Mouse (Mus musculus) intestine, embryonic 14.5 days (tissue): ENCODE results near the gene Hoxc5. TPM values are rescaled to one million over a fixed set of nuclear protein-coding genes. Genes with fewer than 3 reads are reported as not detected.

Experiments
- ATAC-seq: fragments of 200-750 bp; cut with Nextera tagmentation; replicated peaks from 2 replicates; pipeline ENCODE4 v1.8.0; 2017; ENCODE audit warnings: low read depth, moderate number of reproducible peaks, moderate TSS enrichment, moderate library complexity; ENCODE audit not compliant: low FRiP score, low TSS enrichment
- DNase-seq: peaks from one replicate; pipeline ENCODE4 v3.0.0-alpha.2; 2018; ENCODE audit warnings: low spot score
- H3K27ac ChIP-seq: fragments of 300-500 bp; sonication (generic); 2 replicates; pipeline ENCODE4 v1.5.1; 2014; ENCODE audit warnings: low read depth, mild to moderate bottlenecking, control low read depth
- H3K27me3 ChIP-seq: fragments of 300-500 bp; sonication (generic); replicated peaks from 2 replicates; pipeline ENCODE4 v1.6.1; 2014; ENCODE audit warnings: low read length, control low read depth; ENCODE audit not compliant: control insufficient read depth, insufficient read depth
- H3K36me3 ChIP-seq: fragments of 300-500 bp; sonication (generic); 2 replicates; pipeline ENCODE4 v1.6.1; 2014; ENCODE audit warnings: low read length, control low read depth; ENCODE audit not compliant: control insufficient read depth, insufficient read depth
- H3K4me1 ChIP-seq: fragments of 300-500 bp; sonication (generic); replicated peaks from 2 replicates; pipeline ENCODE4 v1.6.1; 2014; ENCODE audit warnings: low read length, control low read depth, mixed read lengths; ENCODE audit not compliant: control insufficient read depth, insufficient read depth
- H3K4me2 ChIP-seq: fragments of 300-500 bp; sonication (generic); 2 replicates; pipeline ENCODE4 v1.6.1; 2014; ENCODE audit warnings: low read length
- H3K4me3 ChIP-seq: fragments of 300-500 bp; sonication (generic); 2 replicates; pipeline ENCODE4 v1.5.1; 2014; ENCODE audit warnings: low read depth, low read length, control low read depth, mixed read lengths
- H3K9ac ChIP-seq: fragments of 300-500 bp; sonication (generic); 2 replicates; pipeline ENCODE4 v1.6.1; 2014; ENCODE audit warnings: mild to moderate bottlenecking, low read length
- H3K9me3 ChIP-seq: fragments of 300-500 bp; sonication (generic); 2 replicates; pipeline ENCODE4 v1.6.1; 2016; ENCODE audit warnings: low read length, control low read depth; ENCODE audit not compliant: control insufficient read depth
- WGBS: fragments of 180-500 bp; shearing (Covaris S2); extraction: QIAGEN DNeasy Blood & Tissue Kit; methylation state at CpG from one replicate; pipeline ENCODE4 v1.1.7; 2014; 5-methylcytosine and 5-hydroxymethylcytosine counted together
- polyA plus RNA-seq: library from polyadenylated mRNA; unstranded; fragments of >200 nt; fragmentation: Nextera tagmentation; extraction: Ambion mirVana; gene quantifications from 2 replicates; pipeline ENCODE4 v1.2.1, GENCODE M21; 2014

Gene Hoxc5
- polyA plus RNA-seq, 1 experiment from 2014 or later, result 12.2 TPM

DNA sequence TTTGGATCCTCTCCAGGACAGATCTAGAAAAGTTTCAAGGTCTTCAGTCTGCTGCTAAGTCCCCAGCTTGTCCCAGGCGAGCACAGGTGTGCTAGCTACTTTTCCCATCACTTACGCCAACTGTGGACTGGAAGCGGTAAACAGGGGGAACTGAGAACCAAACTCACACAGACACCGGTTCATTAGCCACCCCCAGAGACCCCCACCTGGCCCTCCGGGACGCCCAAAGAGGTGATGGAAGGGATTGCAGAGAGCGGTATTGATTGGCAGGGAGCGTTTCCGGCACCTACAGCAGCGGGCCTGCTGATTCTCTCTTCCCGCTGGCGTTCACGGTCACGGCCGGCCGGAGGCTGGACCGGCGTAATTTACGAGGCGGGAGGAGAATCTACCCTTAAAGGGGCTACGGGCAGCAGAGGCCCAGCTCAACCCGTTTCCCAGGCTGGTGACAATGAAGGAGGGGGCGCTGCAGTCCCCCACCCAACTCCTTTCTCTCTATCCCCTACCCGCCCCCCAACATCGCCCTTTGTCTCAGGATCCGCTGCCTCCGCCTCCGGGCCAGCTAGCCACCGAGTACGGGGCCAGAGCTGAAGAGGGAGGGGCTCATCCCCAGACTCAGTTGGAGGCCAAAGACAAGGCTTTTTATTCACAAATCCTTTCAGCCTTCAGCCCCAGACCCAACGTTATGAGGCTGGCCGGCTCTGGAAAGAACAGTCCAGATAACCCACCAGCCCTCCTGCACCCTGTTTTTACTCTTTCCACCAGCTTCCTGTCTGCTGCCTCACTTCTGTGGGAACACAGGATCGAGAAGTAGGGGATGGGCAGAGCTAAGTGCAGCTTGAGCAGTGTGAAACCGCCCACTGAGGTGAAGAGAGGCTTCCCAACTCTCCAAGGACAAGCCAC is 27.7 kb upstream of the Hoxc5 start:
- ATAC-seq (no peak), DNase-seq (peak; percentile 58)
- H3K4me1 ChIP-seq, result no peaks in the 10 kb centered on the region
- no peaks in the 10 kb centered on the region for H3K36me3 ChIP-seq
- no peak overlapping the region for H3K4me2 ChIP-seq
- peaks cover 100% of the 10 kb centered on the region for H3K27me3 ChIP-seq
- WGBS, result 2% methylated on average over 33 of the region's 34 CpGs
- H3K4me3 ChIP-seq, result no peak overlapping the region
- H3K9ac ChIP-seq, result no peak overlapping the region
- no peak overlapping the region for H3K27ac ChIP-seq
- H3K9me3 ChIP-seq, result no peaks in the 10 kb centered on the region

GRCm38 (mm10) chr15:102942739-102943467 is 24.3 kb upstream of the Hoxc5 start:
- DNase-seq (peak; percentile 74), ATAC-seq (no peak)
- Histone ChIP-seq H3K27ac (no peak overlapping the region), H3K27me3 (peaks cover 100% of the 10 kb centered on the region), H3K4me1 (no peaks in the 10 kb centered on the region), H3K9ac (no peak overlapping the region), H3K4me3 (peak overlapping the region; percentile 3; the same call in 1 of the 2 replicates), H3K36me3 (no peaks in the 10 kb centered on the region), H3K4me2 (peak overlapping the region; percentile 14; the same call in 1 of the 2 replicates), H3K9me3 (no peaks in the 10 kb centered on the region)
- 1% methylated on average over 48 of the region's 53 CpGs for WGBS

- WGBS, result 4% methylated on average over 5 of the region's 5 CpGs
- no peak for ATAC-seq
Measured at GRCm38 (mm10) chr15:102943468-102943813, 23.8 kb upstream of the Hoxc5 start.

DNA sequence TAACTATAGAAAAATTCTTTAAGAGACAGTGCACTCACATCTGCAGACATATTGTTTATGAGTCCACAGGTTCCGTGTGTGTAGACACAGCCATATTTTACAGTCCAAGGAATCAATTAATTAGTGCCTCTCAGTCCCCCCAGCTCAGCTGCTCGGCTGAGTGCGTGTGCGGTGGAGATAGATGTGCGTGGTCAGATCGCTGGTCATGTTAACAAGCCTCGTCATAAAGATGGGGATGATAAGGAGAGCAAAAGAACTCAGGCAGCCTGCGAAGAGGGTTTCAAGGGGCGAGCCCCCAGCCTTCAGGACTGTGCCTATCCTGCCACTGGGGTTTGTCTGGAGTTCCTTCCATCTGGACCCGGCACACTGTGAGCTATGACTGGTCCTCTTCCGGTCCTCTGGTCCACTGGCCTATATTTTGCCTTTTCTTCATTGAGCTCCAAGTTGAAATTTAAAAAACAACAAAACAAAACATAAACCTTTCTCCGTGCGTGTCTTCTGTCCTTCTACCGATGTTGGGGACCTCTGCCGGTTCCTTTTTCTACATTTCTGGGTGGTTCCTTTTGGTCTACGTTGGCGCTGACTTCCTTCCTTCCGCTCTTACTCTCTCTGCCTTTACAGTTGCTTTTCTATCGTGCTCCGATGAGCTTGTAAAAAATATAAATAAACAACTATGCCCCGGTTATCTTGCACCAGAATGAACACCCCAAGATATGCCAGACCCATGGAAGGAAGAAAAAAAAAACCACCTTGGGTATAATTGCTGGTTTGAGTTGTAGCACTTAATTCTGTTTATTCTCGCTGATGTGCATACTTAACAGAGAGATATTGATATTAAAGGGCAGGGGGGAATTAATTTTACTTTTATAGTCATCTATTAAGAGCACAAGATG is 21.8 kb upstream of the Hoxc5 start:
- no peak overlapping the region for H3K9ac ChIP-seq
- ATAC-seq (no peak), DNase-seq (no peak)
- no peak overlapping the region for H3K4me3 ChIP-seq
- no peaks in the 10 kb centered on the region for H3K9me3 ChIP-seq
- no peak overlapping the region for H3K27ac ChIP-seq
- H3K27me3 ChIP-seq, result peaks cover 100% of the 10 kb centered on the region
- no peak overlapping the region for H3K4me2 ChIP-seq
- no peaks in the 10 kb centered on the region for H3K36me3 ChIP-seq
- WGBS, result 13% methylated on average over 22 of the region's 22 CpGs
- H3K4me1 ChIP-seq, result no peaks in the 10 kb centered on the region

More at GRCm38 (mm10) chr15:102943468-102943813, 23.8 kb upstream of the Hoxc5 start:
- Histone ChIP-seq H3K4me2 (0 out of 2 replicates have a peak overlapping the region, but pooled peaks have one; percentile 14), H3K27me3 (peaks cover 100% of the 10 kb centered on the region), H3K4me1 (no peaks in the 10 kb centered on the region), H3K36me3 (no peaks in the 10 kb centered on the region), H3K9me3 (no peaks in the 10 kb centered on the region), H3K27ac (no peak overlapping the region), H3K9ac (no peak overlapping the region), H3K4me3 (0 out of 2 replicates have a peak overlapping the region, but pooled peaks have one; percentile 3)
- DNase-seq, result no peak

GRCm38 (mm10) chr15:102947276-102947675 is 20.0 kb upstream of the Hoxc5 start:
- 2% methylated on average over 9 of the region's 9 CpGs for WGBS
- ATAC-seq, result no peak
- Histone ChIP-seq H3K4me2 (no peak overlapping the region), H3K27me3 (peaks cover 100% of the 10 kb centered on the region), H3K9ac (no peak overlapping the region), H3K36me3 (no peaks in the 10 kb centered on the region), H3K4me1 (no peaks in the 10 kb centered on the region), H3K4me3 (no peak overlapping the region), H3K27ac (no peak overlapping the region), H3K9me3 (no peaks in the 10 kb centered on the region)
- no peak for DNase-seq

DNA sequence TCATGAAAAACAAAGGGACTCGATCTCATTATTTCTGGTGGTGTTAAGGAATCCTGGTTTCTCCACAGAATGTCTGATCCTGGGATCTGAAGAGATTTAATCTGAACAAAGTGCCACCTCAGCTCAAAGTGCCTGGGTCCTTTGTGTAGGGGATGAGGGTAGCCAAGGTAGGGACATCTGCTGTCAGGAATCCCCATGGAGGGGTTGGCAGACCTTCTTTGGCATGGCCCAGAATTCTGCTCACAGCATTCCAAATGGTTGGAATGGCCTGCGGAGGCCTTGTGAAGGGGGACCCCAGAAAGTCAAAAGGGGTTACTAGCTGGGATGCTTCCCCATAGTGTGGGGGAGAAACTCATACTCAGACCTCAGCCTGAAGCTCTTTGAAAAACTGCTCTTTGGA is 18.4 kb upstream of the Hoxc5 start:
- H3K27me3 ChIP-seq, result peaks cover 100% of the 10 kb centered on the region

DNA sequence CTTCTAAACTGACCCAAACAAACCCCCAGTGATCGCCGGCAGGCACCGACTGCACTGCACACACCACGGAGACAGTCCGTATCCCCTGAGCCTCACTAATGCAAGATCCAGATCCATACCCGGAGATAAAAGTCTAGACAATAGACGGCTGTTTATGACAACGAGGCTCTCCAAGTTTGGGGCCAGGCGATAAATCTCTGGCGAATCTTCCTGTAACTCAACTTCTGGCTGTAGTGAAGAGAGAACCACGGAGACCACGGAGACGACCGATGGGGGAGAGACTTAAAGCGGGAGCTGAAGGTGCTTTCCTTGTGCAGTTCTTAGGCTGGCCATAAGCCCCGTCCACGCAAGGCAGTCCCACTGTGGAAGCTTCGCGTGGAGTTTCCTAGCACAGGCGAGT is 17.5 kb upstream of the Hoxc5 start:
- Histone ChIP-seq H3K4me2 (no peak overlapping the region), H3K36me3 (no peaks in the 10 kb centered on the region), H3K9me3 (no peaks in the 10 kb centered on the region), H3K4me3 (no peak overlapping the region), H3K4me1 (no peaks in the 10 kb centered on the region), H3K27ac (no peak overlapping the region), H3K27me3 (peaks cover 100% of the 10 kb centered on the region), H3K9ac (no peak overlapping the region)
- DNase-seq, result peak; percentile 73
- WGBS, result 2% methylated on average over 20 of the region's 20 CpGs
- ATAC-seq, result no peak

More for the DNA sequence above, 18.4 kb upstream of the Hoxc5 start:
- Histone ChIP-seq H3K4me1 (no peaks in the 10 kb centered on the region), H3K9ac (no peak overlapping the region), H3K4me2 (no peak overlapping the region), H3K4me3 (no peak overlapping the region), H3K36me3 (no peaks in the 10 kb centered on the region), H3K27ac (no peak overlapping the region), H3K9me3 (no peaks in the 10 kb centered on the region)
- 15% methylated on average over 2 of the region's 2 CpGs for WGBS
- DNase-seq (no peak), ATAC-seq (no peak)

- no peak for DNase-seq
- no peaks in the 10 kb centered on the region for H3K4me1 ChIP-seq
- no peak overlapping the region for H3K4me3 ChIP-seq
- peaks cover 100% of the 10 kb centered on the region for H3K27me3 ChIP-seq
- WGBS, result 16% methylated on average over 2 of the region's 2 CpGs
- H3K36me3 ChIP-seq, result no peaks in the 10 kb centered on the region
- no peaks in the 10 kb centered on the region for H3K9me3 ChIP-seq
- H3K9ac ChIP-seq, result no peak overlapping the region
- no peak overlapping the region for H3K27ac ChIP-seq
- H3K4me2 ChIP-seq, result no peak overlapping the region
- ATAC-seq, result no peak
Measured at GRCm38 (mm10) chr15:102950877-102951276, 16.4 kb upstream of the Hoxc5 start.
